Mouse (Mus musculus): ENCODE results near the gene Rdh12.

Gene Rdh12

DNA sequence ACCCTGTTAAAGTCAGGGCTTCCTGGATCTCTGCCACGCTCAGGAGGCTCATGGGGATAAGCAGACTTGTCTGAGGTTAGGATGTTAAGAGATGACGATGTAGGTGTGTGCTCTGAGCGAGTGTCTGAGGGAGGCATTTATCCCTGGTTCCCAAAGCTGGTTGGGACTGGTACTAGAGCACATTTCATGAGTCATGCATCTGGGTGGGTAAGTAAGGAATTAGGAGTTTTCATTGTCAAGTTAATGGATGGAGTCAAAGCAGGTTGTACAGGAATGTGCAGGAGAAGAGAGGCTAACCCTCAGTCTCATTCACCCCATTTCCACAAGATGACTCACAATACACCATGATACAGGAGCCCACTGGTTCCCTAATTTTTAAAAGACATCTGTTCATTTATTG, 39.4 kb downstream of the Rdh12 start:
- no peak for DNase-seq (ENCODE audit: extremely low read depth, low read depth, low spot score)

DNA sequence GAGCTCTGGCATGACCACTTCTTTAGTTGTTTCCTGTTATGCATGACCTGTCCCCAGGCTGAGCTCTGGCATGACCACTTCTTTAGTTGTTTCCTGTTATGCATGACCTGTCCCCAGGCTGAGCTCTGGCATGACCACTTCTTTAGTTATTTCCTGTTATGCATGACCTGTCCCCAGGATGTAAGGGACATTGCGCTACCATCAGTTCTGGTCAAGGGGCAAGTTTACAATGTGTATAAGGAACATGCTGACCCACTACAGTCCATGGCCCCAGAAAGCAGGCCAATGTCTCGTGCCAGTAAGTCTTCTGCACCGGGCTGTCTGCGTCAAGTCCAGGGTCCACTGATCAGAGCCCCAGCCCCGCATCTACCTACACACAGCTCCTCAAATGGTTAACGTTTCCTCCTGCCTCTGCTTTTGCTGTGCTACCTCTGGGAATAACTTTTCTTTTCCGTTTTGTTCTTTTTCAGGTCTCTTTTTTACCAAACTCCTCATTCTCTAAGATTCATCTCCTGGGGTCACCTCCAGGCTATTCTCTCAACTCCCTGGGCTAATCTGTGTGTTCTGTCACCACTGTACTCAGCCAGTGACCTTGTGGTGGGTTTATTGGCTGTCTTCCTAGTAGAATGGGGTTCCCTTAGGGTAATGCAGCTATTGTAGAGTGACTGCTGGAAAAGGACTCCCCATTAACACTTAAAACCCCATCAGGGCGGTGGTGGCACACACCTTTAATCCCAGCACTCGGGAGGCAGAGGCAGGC, 44.8 kb downstream of the Rdh12 start:
- DNase-seq (ENCODE audit: extremely low read depth, low read depth, low spot score) = no peak

DNA sequence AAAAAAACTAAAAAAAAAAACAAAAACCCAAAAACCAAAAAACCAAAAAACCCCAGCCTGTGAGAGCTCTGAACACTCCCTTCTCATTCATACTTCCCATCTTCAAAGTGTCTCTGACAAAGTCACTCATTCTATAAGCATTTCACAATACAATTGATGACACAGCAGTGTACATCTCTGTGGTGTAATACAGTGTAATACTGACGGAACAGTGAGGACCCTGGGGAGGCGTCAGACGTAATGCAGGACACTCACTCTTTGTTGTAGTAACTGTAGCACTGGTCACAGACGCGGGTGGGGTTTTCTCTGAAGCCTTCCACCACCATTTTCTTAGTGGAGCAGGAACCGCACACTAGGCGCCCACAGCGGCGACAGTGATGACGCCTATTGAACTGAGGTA, 46.3 kb downstream of the Rdh12 start:
- no peak for DNase-seq (ENCODE audit: extremely low read depth, low read depth, low spot score)

DNA sequence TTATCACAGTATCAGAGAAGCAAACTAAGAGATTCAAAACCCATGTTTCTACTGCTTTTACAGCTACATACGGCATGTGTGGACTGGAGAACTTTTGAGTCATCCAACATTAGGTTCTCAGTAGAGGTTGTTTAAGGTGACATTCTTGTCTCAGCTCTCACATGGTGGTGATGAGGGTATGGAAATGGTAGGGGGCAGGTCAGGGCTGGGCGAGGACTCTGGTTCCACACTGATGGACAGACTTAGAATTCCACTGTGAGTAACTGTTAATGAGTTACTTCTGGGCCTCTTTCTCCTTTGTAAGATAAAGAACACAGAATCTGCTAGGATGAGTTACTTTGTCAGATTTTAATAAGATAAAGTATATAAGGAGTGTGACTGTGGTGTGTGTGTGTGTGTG, 51.4 kb downstream of the Rdh12 start:
- no peak for DNase-seq (ENCODE audit: extremely low read depth, low read depth, low spot score)

DNA sequence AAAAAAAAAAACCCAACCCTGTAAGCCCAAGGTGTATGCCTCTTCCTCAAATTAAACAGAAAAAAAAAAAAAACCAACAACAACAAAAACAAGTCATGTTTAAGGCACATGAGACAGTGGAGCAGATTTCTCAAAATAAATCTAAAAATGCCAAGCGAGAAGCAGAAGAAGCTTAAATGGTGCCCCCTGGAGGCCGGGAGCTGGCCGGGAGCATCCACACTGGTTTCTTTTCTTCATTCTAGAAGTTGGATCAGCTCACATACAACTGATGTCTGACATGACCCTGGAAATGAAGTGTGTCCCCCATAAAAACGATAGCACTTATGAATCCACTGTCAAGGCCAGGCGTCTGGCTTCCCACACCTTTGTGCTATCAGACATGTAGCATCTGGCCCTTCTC, 52.3 kb downstream of the Rdh12 start:
- DNase-seq (ENCODE audit: extremely low read depth, low read depth, low spot score) = no peak

All from fat pad, adult 2 months (tissue).